Mouse (Mus musculus) monocyte, adult 2 months (primary cell): Measurements from ENCODE around the gene Actl7b.

Experiments
- DNase-seq, 2 experiments: peaks; one replicate each; pipeline ENCODE4 v3.0.0; 2022; ENCODE audit warnings: low spot score in 2 of 2, low read depth in 1 of 2

Actl7b gene

DNA sequence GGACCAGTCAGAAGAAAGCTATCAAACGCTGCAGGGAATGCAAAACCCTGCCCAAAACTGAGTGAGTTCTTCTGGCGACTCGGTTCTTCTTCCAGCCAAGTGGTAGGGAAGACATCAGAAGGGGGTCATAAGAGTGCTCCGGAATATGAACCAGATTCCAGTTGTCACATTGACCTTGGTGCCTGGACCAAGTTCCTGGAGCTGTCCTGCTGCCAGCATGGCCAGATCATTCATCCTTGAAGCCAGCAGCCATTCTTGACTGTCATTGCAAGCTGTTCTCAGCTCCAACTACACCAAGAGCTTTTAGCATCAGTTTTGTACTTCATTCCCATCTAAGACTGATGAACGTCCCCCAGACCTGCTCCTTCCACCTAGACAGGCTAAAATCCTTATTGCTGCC, 24.4 kb downstream of the Actl7b start:
- no peak for DNase-seq

DNA sequence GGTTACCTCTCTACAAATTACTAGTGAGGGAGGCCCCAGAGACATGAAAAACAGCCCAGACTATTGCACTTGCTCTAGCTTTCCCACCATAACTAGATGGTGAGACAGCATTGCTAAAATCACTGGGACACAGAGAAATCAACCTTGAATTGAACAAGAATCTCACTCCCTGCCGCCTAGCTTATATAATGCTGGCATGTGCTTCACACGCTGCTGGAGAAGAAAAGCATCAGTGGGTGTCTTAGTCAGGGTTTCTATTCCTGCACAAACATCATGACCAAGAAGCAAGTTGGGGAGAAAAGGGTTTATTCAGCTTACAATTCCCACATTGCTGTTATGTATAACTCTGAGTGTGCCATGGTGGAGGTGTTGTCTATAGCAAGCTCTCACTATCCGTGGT, 28.1 kb downstream of the Actl7b start:
- DNase-seq = no peak

DNA sequence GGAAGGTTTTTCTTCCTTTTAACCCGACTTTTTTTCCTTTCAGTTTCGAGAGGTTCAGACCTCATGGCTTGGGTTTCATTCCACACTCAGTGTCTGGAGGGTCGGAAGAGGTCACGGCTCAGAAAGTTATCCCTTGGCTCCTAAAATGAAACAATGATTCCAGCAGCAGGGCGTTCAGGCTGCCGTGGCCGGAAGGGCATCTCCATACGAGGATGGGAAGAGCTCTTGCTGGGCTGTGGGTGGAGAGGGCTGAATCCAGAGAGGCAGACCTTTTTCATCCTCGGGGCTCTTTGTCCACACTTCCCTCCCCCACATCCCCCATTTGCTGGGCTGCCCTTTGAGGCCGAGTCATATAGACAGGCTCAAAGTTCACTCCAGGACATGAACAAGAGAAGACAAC, 39.0 kb downstream of the Actl7b start:
- DNase-seq = no peak

DNA sequence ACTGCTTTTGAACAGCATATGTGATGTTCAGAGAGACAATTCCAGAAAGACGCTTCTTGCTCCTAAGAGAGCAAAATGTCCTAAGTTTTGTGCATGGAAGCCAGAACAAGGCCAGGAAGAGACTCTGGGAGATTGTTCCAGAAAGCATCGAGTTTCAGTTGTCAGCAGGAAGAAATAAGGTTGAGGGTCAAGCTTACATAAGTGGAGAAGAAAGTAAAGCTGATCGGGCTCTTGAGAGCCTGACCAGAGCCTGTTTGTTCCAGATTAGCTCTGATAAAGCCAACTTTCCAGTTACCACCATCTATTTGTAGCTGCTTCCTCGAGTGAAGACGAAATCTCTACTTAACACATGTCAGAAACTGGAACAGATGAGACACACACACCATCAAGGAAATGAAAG, 42.6 kb downstream of the Actl7b start:
- no peak for DNase-seq

DNA sequence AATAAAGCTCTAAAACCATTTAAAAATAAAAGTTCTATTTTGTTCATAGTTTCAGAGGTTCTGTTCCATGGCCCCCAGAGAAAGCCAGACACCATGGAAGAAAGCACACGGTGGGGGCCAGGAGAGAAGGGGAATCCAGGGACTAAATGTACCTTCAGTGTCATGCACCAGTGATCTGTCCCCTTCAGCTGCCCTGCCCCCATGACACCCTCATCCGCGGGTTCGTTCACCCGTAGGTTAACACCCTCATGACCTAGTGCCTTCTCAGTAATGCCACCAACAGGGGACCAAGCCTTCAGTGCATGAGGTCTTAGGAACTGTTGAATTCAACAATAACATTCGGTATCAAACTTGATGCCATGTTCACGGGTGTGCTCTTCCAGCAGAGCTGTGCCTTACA, 44.8 kb downstream of the Actl7b start:
- DNase-seq = no peak
